Mouse (Mus musculus): ENCODE results near the gene Psmd11.
A peak's percentile ranks its signal among the peaks of the same experiment; 100 is the strongest.

Gene Psmd11

DNA sequence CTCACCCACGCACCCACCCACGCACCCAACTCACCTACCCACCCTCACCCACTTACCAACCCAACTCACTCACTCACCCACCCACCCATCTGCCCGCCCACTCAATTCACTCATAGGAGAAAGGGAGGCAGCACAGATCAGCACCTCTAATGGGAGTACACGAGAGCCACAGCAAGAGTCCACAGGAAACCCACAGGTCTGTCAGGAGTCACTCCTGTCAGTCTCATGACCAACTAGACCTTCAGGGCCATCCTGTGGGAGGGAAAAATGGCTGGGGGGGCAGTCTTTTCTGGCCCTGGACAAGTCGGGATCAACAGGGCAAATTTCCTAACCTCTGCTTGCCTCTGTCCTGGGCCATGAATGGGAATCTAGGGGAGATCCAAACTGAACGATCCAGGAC, 79.4 kb downstream of the Psmd11 start:
- no peak for DNase-seq

DNA sequence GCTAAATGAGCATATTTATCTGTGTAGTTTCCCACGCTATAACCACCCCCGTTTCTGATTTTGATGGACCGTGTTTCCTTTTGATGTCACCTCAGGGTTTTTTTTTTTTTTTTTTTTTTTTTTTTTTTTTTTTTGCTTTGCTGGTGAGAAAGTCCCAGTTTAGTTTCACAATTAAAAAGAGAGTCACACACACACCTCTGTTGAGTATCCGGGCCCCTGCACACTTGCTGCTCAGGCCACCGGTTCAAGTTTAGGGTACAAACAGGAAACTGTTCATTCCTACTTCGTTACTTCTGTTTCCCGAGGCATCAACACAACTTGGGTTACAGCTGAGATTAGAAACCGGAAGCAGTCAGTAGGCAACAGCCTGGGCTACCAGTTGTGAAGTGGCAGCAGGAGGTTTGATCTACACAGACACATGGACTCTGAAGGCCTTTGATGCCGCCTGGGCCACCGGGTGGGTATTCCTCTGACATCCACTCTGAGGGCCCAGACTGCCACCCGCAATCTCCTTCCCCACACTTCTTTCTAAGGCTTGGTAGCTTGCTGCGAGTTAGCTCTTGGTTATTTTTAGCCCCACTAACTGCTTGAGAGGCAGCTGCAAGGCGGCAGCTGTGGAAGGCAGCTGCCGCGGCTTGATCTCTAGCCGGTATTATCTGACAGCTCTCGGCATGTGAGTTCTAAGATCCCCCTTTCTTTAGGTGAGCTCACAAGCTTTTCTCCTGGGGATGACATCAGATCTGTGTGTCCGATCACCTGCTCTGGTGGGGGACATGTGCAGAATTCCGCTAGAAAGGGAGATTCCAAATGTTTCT, 80.2 kb downstream of the Psmd11 start:
- no peak for DNase-seq

DNA sequence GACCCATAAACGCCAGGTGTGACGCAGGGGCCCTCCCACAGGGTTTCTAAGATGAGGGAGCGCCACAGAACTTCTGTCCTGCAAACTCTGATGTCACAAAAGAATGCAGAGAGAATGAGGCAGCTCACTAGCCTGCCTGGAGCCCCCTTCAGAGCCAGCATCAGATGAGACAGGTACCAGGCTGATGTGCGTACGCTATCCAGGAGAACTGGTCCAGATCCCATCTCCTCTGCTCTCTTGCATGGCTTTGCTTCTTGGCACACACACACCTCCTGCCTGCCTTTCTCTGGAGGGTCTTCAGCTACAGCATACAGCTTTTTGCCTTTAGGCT, 80.7 kb downstream of the Psmd11 start:
- DNase-seq: no peak

DNA sequence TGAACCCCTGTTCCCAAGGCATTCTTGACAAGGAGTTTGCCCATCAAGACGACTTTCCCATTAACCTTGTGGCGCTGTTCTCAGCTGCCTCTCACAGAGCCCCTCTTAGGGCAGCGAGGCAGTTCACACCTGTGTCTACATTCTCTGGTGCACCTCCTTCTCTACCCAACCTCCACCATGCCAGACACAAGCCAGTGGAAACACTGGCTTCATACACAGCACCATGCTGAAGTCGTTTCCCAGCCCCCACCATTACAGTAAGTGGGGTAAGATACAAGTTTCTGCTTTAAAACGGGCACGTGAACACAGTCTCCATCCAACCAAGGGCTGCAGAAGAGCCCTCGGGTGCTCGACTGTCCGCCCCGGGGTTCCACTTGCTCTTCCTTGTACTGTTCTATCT, 81.7 kb downstream of the Psmd11 start:
- no peak for DNase-seq

DNA sequence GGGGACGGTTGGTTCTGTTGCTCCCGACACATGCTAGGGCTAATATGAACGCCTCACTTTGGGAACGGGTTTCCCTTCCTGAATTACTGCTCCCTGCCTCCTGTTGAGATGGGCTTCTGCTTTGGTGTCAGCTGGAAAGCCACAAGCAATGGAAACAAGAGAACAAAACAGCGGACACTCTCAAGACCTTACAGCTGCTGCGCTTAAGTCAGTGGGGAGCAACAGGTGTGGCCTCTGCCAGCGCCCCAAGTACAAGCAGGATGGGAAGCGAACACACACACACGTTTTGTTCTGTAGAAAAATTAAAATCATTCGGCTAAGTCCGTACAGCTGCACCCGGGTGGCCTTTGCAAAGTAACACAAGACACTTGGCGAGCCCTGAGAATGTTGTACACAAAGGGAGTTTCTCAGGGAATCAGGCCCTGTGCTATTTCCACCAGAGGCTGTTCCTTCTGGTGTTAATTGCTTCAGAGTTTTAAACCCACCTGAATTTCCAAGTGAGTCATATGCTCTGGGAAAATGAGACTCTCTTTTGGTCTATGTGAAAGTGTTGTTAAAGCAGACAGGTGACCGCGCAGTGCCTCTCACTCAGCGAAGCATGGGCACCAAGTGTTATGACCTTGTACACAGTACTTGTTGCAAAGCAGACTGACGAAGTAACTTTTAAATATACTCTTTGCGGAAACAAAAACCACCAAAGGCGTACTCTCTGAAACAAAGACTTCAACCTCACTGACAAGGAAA, 84.1 kb downstream of the Psmd11 start:
- no peak for DNase-seq

DNA sequence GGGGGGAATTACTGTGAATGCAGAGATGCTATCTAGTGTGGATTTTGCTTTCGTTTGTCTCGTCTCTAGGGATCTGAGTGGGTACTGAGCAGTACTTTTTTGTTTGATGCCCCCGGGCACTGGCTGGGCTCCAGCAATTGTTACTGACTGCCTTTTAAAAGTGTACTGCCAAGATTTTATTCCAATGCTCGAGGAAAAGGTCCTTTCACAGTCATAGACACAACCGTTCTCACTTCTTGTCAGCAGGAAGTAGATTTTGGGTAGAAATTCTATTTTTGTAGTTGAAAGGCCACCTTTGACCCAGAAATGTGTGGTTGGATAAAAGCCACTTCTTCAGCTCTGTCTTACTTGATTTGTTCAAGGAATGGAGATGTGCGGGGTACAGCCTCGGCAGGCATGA, 85.4 kb downstream of the Psmd11 start:
- no peak for DNase-seq

DNA sequence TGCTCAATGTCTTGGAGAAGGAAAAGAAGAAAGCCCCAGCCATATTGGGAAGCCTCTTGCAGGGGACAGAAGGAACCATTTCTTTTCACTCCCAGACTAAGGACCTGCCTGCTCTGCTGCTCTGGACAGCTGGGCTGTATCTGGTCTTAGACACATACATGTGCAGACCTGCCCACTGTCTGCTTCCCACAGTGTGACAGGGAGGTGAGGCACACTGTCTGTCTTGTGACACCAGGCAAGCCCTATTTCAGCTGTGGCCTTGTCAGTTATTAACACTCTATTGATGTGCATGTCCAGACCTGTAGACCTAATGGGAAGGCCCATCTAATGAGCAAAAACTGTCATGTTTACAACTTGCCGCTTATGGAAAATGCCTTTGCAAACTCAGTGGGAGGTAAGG, 86.9 kb downstream of the Psmd11 start:
- DNase-seq: no peak

DNA sequence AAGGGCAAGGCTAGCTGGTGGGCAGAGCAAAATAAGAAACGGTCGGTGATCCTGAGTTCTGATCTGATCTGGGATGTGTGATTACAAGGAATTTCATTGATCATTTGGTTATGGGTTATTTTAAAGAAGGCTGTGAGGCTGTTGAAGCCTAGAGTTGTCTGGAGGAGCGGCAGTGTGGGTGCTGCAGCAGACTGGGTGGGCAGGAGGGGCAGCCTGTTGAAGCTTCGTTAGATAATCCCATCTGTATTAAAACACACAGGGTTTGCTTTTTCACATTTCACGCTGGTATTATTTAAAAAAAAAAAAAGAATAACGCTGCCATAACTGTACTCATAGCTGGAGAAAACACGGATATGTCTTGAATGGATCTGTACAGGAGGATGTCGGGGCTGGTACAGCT, 87.5 kb downstream of the Psmd11 start:
- no peak for DNase-seq

DNA sequence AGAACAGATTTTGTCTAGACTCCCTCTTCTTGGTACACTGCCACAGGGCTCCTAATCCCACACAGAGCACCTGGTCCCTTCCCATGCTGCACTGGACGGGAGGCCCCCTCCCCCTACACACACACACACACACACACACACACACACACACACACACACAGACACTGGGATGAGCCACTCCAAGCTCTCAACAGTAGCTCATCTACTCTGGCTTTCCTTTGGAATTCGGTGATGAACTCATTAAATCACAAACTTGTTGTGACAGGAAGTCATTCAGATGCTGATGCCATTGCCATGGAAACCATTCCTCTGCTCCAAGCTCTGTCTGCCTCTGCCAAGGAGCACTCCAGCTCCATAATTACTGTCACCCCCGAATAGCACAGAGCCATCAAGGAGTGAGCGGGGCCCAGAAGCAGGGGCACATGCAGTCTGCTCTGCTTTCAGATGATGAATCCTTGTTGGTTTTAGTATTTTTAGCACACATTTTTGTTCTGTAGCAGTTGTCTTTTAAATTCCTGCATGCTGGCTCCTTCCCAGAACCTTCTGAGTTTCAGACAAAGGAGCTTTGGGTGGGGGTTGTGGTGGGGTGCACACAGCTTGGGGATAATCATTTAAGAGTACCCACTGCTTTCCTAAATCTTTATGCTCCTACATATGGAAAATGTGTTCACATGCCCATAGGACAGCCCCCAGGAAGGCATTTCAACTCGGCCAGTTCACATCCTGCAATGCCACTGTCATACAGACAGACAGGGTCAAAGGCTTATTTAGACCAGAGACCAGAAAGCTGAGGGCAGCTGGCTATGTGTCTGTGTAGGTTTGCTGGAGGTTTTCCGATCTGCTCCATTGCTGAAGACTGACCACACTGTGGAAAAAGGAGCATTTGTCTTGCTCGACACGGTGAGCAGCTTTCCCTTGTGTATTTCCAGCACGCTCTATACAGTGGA, 90.3 kb downstream of the Psmd11 start:
- DNase-seq: peak; percentile 76 to 82

DNA sequence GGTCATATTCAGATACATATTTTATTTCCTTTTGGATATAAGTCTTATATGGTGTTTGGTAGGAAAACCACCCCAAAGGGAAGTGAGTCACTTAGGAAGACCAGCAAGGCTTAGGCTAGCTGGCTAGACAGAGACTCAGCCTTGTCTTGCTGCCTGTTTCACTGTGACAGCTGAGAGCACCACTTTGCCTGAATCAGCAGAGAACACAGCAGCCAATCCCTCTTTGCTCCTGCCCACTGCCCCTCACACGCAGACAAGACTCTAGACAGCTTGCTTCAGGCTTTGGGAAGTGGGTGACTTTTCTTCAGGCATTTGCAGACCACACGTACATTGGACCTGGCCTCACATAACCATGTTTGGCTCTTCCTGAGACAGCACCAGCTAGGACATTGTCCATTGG, 92.7 kb downstream of the Psmd11 start:
- no peak for DNase-seq
